Mouse (Mus musculus) bone marrow, adult 2 months (tissue): ENCODE data around the gene Pnp2. TPM values are rescaled to one million over a fixed set of nuclear protein-coding genes. Genes with fewer than 3 reads are reported as not detected.
"Not testable (repeated sequence)": the region's sequence is repeated elsewhere in the genome, so short reads cannot be mapped to it uniquely, and the experiment has no call there.

Experiments
- H3K27ac ChIP-seq: fragments of 200-500 bp; 2 replicates; pipeline ENCODE4 v1.5.1; 2012; ENCODE audit warnings: low read depth, mild to moderate bottlenecking, control low read depth, inconsistent platforms, low read length; ENCODE audit not compliant: control insufficient read depth, poor library complexity, insufficient read depth
- H3K4me1 ChIP-seq: fragments of 200-500 bp; 2 replicates; pipeline ENCODE4 v1.6.1; 2011; ENCODE audit warnings: low read length; ENCODE audit not compliant: control insufficient read depth, insufficient read depth
- H3K4me3 ChIP-seq: fragments of 200-500 bp; replicated peaks from 2 replicates; pipeline ENCODE3; 2011; ENCODE audit warnings: mild to moderate bottlenecking, low read depth, low read length, control low read depth; ENCODE audit not compliant: control insufficient read depth
- CTCF ChIP-seq: fragments of 200-500 bp; IDR thresholded peaks from 2 replicates; pipeline ENCODE4 v1.5.1; 2011; ENCODE audit warnings: low read length, control low read depth; ENCODE audit not compliant: control insufficient read depth, insufficient read depth
- POLR2A ChIP-seq: fragments of 200-500 bp; IDR thresholded peaks from 2 replicates; pipeline ENCODE4 v1.6.1; 2011; ENCODE audit warnings: low read depth, mild to moderate bottlenecking, control low read depth, low read length, borderline replicate concordance; ENCODE audit not compliant: control insufficient read depth
- WGBS: fragments of 180-500 bp; shearing (Covaris S2); methylation state at CpG from one replicate; pipeline ENCODE4 v1.1.7; 2018; 5-methylcytosine and 5-hydroxymethylcytosine counted together
- polyA plus RNA-seq: library from polyadenylated mRNA; stranded (reverse); fragments of >200 nt; gene quantifications from 2 replicates; pipeline ENCODE4 v1.2.4, GENCODE M21; 2011; ENCODE audit warnings: low replicate concordance; ENCODE audit not compliant: missing spikeins, insufficient read depth, insufficient read length

Pnp2 gene
- 70.8 and 109 TPM in 2 replicates for polyA plus RNA-seq

GRCm38 (mm10) chr14:50955942-50956508, at the start of gene Pnp2:
TSS of gene Pnp2 (plus strand) at chr14:50955992.
- Histone ChIP-seq H3K27ac (peak within 1 kb of the TSS; percentile 93), H3K4me3 (peak within 1 kb of the TSS; percentile 74)
- H3K4me1 ChIP-seq, result not testable (repeated sequence)
- WGBS, result 5% methylated on average over 18 of the region's 19 CpGs
- peak; percentile 7; the same call in 1 of the 2 replicates for TF ChIP-seq POLR2A

- 41% methylated on average over 4 of the region's 4 CpGs for WGBS
- TF ChIP-seq CTCF, result no peak
- TF ChIP-seq POLR2A, result no peak
- H3K27ac ChIP-seq, result no peak overlapping the region
- H3K4me1 ChIP-seq, result no peaks in the 10 kb centered on the region
- H3K4me3 ChIP-seq, result no peak overlapping the region
These were observed 47.7 kb upstream of the Pnp2 start for GRCm38 (mm10) chr14:50908126-50908525.

- Histone ChIP-seq H3K27ac (no peak overlapping the region), H3K4me3 (no peak overlapping the region), H3K4me1 (no peaks in the 10 kb centered on the region)
- TF ChIP-seq CTCF (no peak), POLR2A (no peak)
- WGBS, result 73% methylated on average over 3 of the region's 3 CpGs
These were observed 44.4 kb upstream of the Pnp2 start for GRCm38 (mm10) chr14:50911356-50911755.

GRCm38 (mm10) chr14:50923437-50923836, 32.4 kb upstream of the Pnp2 start:
- not testable (repeated sequence) for H3K4me1 ChIP-seq, H3K27ac ChIP-seq, H3K4me3 ChIP-seq
- 60% methylated on average over 1 of the region's 1 CpGs for WGBS

GRCm38 (mm10) chr14:50924281-50925064, 31.3 kb upstream of the Pnp2 start, which contains the start of the genes Osgep and Apex1:
TSS of gene Osgep (minus strand) at chr14:50924893.
TSS of gene Apex1 (plus strand) at chr14:50924968.
- peak; percentile 84 for TF ChIP-seq POLR2A
- TF ChIP-seq CTCF, result 0 out of 2 replicates have a peak, but pooled peaks have one; percentile 6
- Histone ChIP-seq H3K27ac (peak within 1 kb of the TSS; percentile 97), H3K4me3 (peak within 1 kb of the TSS; percentile 96), H3K4me1 (no peaks in the 10 kb centered on the region; the same call in none of the 2 replicates)
- under 1% methylated on average over 57 of the region's 57 CpGs for WGBS

- H3K4me3 ChIP-seq, result peak overlapping the region; percentile 96
- TF ChIP-seq CTCF (no peak), POLR2A (no peak)
- H3K4me1 ChIP-seq, result no peaks in the 10 kb centered on the region; the same call in none of the 2 replicates
- peak overlapping the region; percentile 97 for H3K27ac ChIP-seq
- 1% methylated on average over 38 of the region's 38 CpGs for WGBS
These were observed 30.5 kb upstream of the Pnp2 start for GRCm38 (mm10) chr14:50925111-50925920.

GRCm38 (mm10) chr14:50927366-50927765, 28.4 kb upstream of the Pnp2 start:
- peaks cover 1% of the 10 kb centered on the region for H3K4me1 ChIP-seq
- WGBS, result 86% methylated on average over 3 of the region's 3 CpGs
- no peak overlapping the region for H3K4me3 ChIP-seq
- TF ChIP-seq POLR2A, result no peak
- TF ChIP-seq CTCF, result no peak
- H3K27ac ChIP-seq, result no peak overlapping the region

- WGBS, result 6% methylated on average over 10 of the region's 10 CpGs
- no peak for TF ChIP-seq CTCF
- TF ChIP-seq POLR2A, result no peak
- peak overlapping the region; percentile 95 for H3K27ac ChIP-seq
- H3K4me1 ChIP-seq, result peaks cover 1% of the 10 kb centered on the region
- H3K4me3 ChIP-seq, result peak overlapping the region; percentile 76
These were observed 25.8 kb upstream of the Pnp2 start for GRCm38 (mm10) chr14:50929951-50930350.
